Mouse (Mus musculus): ENCODE data around the gene Gm14443. TPM values are rescaled to one million over a fixed set of nuclear protein-coding genes. Genes with fewer than 3 reads are reported as not detected.
A peak's percentile ranks its signal among the peaks of the same experiment; 100 is the strongest.
"Not testable (repeated sequence)": the region's sequence is repeated elsewhere in the genome, so short reads cannot be mapped to it uniquely, and the experiment has no call there.

Gm14443 gene
- 1 to 10 TPM; 5.7 to 7.1 TPM for total RNA-seq (2021)
- long read RNA-seq, experiment 1, partial matches to known transcripts, result 1 of 2 reads
- long read RNA-seq, experiment 1, other reads (novel, unspliced or antisense), result 1 of 2 reads
- long read RNA-seq, experiment 2, partial matches to known transcripts, result 0 of 3 reads
- long read RNA-seq, experiment 2, other reads (novel, unspliced or antisense), result 3 of 3 reads

DNA sequence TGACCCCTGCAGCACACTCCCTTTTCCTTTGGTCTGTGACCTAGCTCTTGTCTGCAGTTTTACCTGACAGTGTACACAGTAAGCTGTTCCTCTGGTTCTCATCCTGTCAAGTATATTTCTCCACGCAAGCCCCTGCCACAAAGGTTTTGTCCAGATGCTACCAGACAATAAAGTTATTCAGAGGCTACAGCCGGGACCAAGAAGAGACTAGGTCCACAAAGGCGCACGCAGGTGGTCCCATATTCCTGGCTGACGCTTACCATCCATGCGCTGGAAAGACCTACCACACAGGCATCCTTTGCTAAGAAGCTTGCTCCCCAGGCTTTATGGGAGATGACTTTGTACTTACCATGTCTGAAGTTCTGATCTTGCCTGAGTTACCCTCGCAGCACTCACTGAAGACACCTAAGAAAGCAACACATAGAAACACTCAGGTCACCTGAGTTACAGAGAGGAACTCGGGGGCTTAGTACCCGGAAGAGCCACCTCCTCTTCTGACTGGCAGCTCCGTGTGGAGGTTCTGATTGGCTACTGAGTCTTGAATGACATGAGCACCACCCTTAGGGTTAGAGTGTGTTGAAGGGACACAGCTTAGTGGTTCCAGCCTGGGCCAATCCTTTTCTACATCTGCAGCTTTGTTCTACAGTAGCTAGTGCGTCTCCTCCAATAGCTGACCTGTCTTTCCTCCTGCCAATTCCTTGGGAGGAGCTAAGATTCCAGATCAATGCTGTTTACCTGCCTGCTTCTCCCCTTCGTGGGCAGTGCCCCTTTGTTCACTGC lies at the start of gene Gm14443:
TSS of gene Gm14443 (minus strand) at position 471 of the 780 bp plus-strand sequence.
- intact Hi-C loops (cut with DNase I); DNase-seq (ENCODE audit: extremely low spot score in 1 of 2, low spot score in 2 of 2); H3K27ac ChIP-seq; H3K4me3 ChIP-seq: not testable (repeated sequence)

DNA sequence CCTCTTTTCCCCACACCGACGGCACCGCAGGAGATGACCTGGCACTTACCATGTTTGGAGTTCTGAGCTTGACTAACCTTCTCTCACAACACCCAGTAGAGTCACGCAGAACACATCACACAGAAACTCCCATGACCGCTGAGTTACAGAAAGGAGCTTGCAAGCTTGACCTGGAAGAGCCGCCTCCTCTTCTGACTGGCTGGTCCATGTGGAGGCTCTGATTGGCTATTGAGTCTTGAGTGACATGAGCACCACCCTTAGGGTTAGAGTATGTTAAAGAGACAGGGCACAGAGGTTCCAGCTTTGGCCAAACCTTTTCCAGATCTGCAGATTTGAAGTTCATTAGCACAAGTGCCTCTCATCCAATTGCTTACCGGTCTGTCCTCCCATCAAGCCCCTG lies 31.1 kb upstream of the Gm14443 start, which contains the start of gene Gm14391:
TSS of gene Gm14391 (minus strand) at position 186 of the 400 bp plus-strand sequence.
- H3K4me3 ChIP-seq; intact Hi-C loops (cut with DNase I); DNase-seq (ENCODE audit: extremely low spot score in 1 of 2, low spot score in 2 of 2); H3K27ac ChIP-seq: not testable (repeated sequence)

DNA sequence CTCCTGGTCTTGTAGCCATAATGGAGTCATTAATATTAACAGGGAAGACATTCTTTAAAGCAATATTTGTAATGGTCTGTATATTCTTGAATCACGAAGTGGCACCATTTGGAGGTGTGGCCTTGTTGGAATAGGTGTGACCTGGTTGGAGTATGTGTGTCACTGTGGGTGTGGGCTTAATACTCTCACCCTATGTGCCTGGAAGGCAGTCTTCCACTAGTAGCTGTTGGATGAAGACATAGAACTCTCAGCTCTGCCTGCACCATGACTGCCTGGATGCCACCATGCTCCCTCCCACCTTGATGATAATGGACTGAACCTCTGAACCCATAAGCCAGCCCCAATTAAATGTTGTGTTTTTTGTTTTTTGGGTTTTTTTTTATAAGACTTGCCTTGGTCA lies 3.3 kb upstream of the Gm14443 start:
- intact Hi-C loops (cut with DNase I); DNase-seq (ENCODE audit: extremely low spot score in 1 of 2, low spot score in 2 of 2); H3K27ac ChIP-seq; H3K4me3 ChIP-seq: not testable (repeated sequence)

DNA sequence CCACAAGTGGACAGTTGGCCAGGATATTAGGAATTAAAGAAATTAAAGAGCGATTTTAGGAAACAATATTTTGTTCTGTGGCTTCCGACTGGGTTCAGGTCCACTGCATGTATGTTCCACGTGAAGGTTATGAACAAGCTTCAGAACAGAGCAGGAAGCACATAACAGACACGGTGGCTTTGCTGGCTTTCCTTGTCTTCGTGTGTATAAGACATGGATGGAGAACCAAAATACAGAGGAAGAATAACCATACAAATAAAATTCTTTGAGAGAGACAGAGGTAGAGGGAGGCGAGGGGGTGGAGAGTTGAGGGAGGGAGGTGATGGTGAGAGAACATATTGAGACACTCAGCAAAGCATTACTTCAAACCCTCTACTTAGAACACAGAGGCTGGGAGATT lies 641 bp upstream of the Gm14443 start:
- H3K4me3 ChIP-seq, result no peak overlapping the region
- TF ChIP-seq CTCF (IDR thresholded peaks at IDR 0.05), result no peak
- no peak for DNase-seq (ENCODE audit: extremely low spot score in 1 of 2, low spot score in 2 of 2)
- intact Hi-C loops (cut with DNase I), result no loop called here
- H3K27ac ChIP-seq, result no peak overlapping the region

DNA sequence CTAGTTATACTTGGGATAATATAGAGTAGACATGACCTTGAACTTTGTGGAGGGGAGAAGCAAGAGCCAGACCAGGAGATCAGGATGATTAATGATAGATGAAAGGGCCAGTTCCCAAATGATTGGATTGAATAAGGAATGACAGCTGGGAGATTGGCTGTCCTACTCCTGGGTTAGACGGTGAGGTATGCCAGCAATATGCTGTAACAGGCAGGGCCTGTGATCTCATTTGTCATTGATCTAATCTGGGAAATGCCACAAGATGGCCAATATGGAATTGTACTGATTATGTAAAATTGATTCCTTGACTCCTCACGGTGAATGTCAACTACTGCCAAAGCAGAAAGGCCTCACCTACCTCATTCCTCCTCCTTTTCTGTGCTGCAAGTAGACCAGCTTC lies 1.6 kb downstream of the Gm14443 start:
- H3K4me3 ChIP-seq; intact Hi-C loops (cut with DNase I); H3K27ac ChIP-seq; DNase-seq (ENCODE audit: extremely low spot score in 1 of 2, low spot score in 2 of 2): not testable (repeated sequence)

DNA sequence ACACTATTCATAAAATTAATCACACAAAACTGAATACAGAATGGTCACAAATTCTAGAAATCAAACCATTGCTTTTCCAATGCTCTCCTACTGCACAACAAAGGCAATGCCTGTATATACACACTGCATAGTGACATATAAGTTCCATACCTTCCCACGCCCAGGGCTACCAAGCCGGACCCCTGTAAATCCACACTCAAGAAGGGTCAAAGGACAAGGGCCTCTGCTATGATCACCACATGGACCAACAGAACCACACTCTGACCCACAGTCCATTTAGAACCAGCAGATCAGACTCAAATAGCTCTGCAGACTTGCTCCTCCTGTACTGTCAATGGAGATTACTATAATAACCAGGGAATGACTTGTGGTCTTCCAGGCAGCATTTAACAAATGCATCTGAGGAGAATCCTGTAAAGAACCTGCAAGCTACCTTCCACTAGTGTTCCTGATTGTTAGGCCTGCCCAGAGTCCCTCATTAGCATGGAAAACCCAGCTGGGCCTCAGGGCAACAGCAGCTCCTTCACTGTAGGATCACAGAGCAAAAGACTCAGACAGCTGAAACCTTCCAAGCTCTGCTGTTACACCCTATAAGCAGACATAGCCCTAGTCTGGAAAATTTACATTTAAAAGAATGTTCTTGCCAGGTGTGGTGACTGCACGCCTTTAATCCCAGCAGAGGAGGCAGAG lies 2.6 kb downstream of the Gm14443 start:
- H3K4me3 ChIP-seq; DNase-seq (ENCODE audit: extremely low spot score in 1 of 2, low spot score in 2 of 2); intact Hi-C loops (cut with DNase I); H3K27ac ChIP-seq: not testable (repeated sequence)

DNA sequence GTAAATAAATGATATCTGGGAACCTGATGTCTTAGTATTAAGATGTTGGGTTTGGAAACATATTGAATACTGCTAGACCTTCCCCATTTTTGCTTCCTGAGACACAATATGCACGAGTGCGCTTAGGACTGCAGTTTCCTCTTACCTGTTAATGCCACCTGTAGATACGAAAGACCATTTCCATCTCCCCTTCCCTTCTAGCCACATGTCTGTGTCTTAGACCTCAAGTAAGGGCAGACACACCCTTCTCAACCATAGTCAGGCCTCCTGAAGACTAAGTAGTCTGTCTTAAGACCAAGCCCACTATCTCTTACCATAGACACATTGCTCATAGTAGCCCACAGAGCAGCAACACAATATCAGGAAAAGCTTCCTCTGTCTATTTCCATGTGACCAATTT lies 3.5 kb downstream of the Gm14443 start:
- no peak for DNase-seq (ENCODE audit: extremely low spot score in 1 of 2, low spot score in 2 of 2)
- H3K27ac ChIP-seq, result no peak overlapping the region
- H3K4me3 ChIP-seq, result no peak overlapping the region
- intact Hi-C loops (cut with DNase I), result no loop called here
- no peak for TF ChIP-seq CTCF (IDR thresholded peaks at IDR 0.05)

DNA sequence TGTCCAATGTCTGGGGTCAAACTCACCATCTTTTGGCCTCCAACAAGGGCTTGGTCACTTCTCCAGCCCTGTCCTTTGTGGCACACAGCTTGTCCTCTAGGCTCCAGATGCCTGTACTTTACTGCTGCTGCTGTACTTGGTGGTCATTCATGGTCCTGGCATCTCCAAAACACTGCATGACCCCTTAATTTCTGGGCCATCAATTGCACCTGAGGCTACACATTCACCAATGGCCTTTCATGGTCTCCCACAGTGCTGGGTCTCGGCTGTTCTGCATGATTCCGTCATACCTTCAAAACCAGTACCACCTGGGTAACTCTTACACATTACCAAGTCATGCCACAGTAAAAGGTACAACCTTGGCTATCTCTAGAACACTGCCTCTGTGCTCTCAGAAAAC lies 8.8 kb downstream of the Gm14443 start:
- H3K27ac ChIP-seq; intact Hi-C loops (cut with DNase I); H3K4me3 ChIP-seq; DNase-seq (ENCODE audit: extremely low spot score in 1 of 2, low spot score in 2 of 2): not testable (repeated sequence)

DNA sequence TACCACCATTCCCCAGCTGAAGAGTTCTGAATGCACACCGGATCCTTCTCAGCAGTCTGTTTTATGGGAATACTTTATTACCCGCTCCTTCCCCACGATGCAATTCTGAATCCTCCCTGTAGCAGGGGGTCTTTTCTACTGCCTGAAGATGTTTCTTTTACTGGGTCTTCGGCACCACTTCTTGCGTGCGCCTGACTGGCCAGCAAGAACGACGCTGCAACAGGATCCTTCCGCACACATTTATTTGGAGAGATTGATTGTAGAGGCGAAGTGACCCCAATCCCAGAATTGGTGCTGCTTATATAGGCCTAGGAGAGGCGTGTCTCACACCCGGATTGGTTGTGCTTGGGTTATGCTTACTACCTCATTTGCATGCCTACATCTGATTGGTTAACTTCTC lies 10.6 kb downstream of the Gm14443 start:
- intact Hi-C loops (cut with DNase I), result not testable (repeated sequence)

DNA sequence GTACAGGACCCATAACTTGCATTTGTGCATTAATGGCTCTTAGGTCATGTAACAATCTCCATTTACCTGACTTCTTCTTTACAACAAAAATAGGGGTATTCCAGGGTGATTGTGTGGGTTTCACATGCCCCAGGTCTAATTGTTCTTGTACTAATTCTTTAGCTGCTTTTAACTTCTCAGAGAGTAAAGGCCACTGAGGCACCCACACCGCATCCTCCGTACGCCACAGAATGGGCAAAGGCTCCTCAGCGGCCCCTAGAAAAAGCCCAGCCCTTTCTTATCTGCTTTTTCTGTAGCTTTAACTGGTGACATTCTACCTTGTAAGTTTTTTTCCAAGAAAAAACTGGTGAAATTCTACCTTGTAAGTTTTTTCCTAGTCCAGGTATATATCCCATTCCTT lies 14.2 kb downstream of the Gm14443 start:
- H3K27ac ChIP-seq; H3K4me3 ChIP-seq; DNase-seq (ENCODE audit: extremely low spot score in 1 of 2, low spot score in 2 of 2); intact Hi-C loops (cut with DNase I): not testable (repeated sequence)

More for the DNA sequence above, 10.6 kb downstream of the Gm14443 start:
- not testable (repeated sequence) for H3K27ac ChIP-seq; DNase-seq (ENCODE audit: extremely low spot score in 1 of 2, low spot score in 2 of 2); H3K4me3 ChIP-seq

DNA sequence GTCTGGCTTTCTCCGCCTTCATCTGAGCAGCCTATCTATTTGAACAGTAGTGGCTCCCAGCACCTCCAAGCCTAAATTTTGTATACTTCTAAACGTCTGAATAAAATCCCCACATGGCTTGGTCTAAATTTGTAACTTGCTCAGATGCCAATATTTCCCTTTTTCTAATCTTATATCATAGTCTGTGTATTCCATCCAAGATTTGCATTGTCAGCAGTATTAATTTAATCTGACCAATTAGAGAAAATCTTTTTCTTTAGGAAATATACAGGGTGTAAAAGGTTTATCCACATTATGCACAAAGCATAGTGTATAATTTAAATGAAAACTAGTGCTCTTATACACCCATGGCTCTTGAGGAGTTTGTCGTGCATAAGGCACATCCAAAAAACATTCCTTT lies 17.0 kb downstream of the Gm14443 start:
- no peak for DNase-seq (ENCODE audit: extremely low spot score in 1 of 2, low spot score in 2 of 2)
- TF ChIP-seq CTCF (IDR thresholded peaks at IDR 0.05), result no peak

DNA sequence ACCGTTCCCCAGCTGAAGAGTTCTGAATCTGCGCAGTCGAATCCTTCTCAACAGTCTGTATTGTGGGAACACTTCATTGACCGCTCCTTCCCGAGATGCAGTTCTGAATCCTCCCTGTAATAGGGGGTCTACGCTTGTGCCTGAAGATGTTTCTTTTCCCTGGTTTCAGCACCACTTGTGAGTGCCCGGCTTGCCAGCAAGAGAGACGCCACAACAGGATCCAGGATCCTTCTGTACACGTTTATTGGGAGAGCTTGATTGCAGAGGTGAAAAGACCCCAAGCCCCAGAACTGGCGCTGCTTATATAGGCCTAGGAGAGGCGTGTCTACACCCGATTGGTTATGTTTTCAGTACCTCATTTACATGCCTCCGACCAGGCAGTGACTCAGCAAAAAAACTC lies 19.0 kb downstream of the Gm14443 start:
- intact Hi-C loops (cut with DNase I), result no loop called here
- no peak for TF ChIP-seq CTCF (IDR thresholded peaks at IDR 0.05)
- no peak for DNase-seq (ENCODE audit: extremely low spot score in 1 of 2, low spot score in 2 of 2)
- H3K27ac ChIP-seq, result no peak overlapping the region
- no peak overlapping the region for H3K4me3 ChIP-seq

More for the DNA sequence above, 17.0 kb downstream of the Gm14443 start:
- H3K27ac ChIP-seq, result no peak overlapping the region
- H3K4me3 ChIP-seq, result no peak overlapping the region
- intact Hi-C loops (cut with DNase I), result no loop called here

DNA sequence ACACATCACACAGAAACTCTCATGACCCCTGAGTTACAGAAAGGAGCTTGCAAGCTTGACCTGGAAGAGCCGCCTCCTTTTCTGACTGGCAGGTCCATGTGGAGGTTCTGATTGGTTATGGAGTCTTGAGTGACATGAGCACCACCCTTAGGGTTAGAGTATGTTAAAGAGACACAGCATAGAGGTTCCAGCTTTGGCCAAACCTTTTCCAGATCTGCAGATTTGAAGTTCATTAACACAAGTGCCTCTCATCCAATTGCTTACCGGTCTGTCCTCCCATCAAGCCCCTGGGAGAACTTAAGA lies 33.7 kb downstream of the Gm14443 start, which contains the start of gene Gm14399:
TSS of gene Gm14399 (minus strand) at position 20 of the 303 bp plus-strand sequence.
- intact Hi-C loops (cut with DNase I); DNase-seq (ENCODE audit: extremely low spot score in 1 of 2, low spot score in 2 of 2): not testable (repeated sequence)
- peak within 1 kb of the TSS; percentile 54 for H3K4me3 ChIP-seq
- peak within 1 kb of the TSS; percentile 71 for H3K27ac ChIP-seq

DNA sequence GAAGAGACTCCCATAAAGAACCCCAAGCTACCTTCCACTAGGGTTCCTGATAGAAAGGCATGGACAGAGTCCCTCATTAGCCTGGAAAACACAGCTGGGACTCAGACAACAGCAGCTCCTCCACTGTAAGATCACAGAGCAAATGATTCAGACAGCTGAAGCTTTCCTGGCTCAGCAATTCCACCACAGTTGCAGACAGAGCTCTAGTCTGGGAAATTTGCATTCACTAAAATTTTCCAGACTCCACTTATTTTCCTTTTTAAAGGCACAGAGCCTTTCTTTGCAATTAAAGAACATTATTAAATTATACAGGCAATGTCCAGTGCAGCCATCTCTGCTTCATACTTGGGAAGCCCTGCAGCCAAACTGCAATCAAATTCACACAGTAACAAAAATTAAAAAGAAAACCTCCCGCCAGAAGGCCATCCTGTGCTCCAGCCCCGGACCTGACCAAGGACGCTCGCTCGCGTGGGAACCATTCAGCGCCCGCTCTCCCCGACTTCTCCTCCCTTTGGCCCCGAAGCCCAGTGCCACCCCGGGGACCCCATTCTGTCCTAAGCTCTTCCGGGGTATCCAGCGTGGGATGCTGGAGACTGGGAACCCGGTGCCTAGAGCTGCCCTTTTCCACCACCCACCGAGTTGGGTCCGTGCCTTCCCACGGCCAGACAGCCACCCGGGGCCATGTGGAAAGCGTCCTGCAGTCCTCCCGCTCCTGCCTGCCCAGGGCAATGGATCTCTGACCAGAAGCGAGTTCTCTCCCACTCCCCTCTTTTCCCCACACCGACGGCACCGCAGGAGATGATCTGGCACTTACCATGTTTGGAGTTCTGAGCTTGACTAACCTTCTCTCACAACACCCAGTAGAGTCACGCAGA lies 34.3 kb downstream of the Gm14443 start:
- peak; percentile 11 to 20 for DNase-seq (ENCODE audit: extremely low spot score in 1 of 2, low spot score in 2 of 2)
- peak overlapping the region; percentile 71 for H3K27ac ChIP-seq
- intact Hi-C loops (cut with DNase I), result not testable (repeated sequence)
- peak overlapping the region; percentile 54 for H3K4me3 ChIP-seq

DNA sequence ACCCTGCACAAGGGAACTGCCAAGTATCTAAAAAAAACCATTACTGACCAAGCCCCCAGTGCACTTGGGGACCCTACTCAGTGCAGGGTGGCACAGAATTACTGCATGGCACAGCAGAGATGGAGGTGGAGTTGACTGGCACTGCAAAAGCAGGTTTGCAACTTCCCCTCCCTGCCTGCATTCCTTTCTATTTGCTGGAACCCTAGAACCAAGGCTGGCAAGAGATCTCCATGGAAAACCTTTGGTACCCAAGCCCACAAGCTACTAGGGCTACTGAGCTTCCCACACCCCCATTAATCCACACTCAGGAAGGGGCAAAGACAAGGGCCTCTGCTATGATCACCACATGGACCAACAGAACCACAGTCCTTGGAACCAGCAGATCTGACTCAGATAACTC lies 35.0 kb downstream of the Gm14443 start:
- H3K27ac ChIP-seq; H3K4me3 ChIP-seq; DNase-seq (ENCODE audit: extremely low spot score in 1 of 2, low spot score in 2 of 2); intact Hi-C loops (cut with DNase I): not testable (repeated sequence)
